Mouse (Mus musculus): ENCODE data around the gene Gm3002.
"Not testable (repeated sequence)": the region's sequence is repeated elsewhere in the genome, so short reads cannot be mapped to it uniquely, and the experiment has no call there.

Gm3002 gene

GRCm38 (mm10) chr14:3809774-3810173 is at the start of gene Gm3002:
Gene Gm3002 (plus strand): TSS chr14:3810074.
- DNase-seq (ENCODE audit: low spot score): not testable (repeated sequence)

GRCm38 (mm10) chr14:3845945-3846344 is 36.1 kb downstream of the Gm3002 start, which contains the start of gene Gm3033:
Gene Gm3033 (plus strand): TSS chr14:3846245.
- DNase-seq (ENCODE audit: low spot score): not testable (repeated sequence)

- DNase-seq (ENCODE audit: low spot score): not testable (repeated sequence)
Observed at GRCm38 (mm10) chr14:3883872-3884271, 74.0 kb downstream of the Gm3002 start, which contains the start of gene Gm2916. Gene Gm2916 (plus strand): TSS chr14:3884172.

- DNase-seq (ENCODE audit: low spot score): not testable (repeated sequence)
Observed at GRCm38 (mm10) chr14:3931456-3931855, 121.6 kb downstream of the Gm3002 start, which contains the start of gene Gm3029. Gene Gm3029 (plus strand): TSS chr14:3931756.

GRCm38 (mm10) chr14:3963247-3963646 is 153.4 kb downstream of the Gm3002 start, which contains the start of gene Gm3095:
Gene Gm3095 (plus strand): TSS chr14:3963547.
- DNase-seq (ENCODE audit: low spot score): not testable (repeated sequence)

- not testable (repeated sequence) for DNase-seq (ENCODE audit: low spot score)
Observed at GRCm38 (mm10) chr14:3998094-3998493, 188.2 kb downstream of the Gm3002 start, which contains the start of gene Gm3099. Gene Gm3099 (plus strand): TSS chr14:3998394.

All from embryo, embryonic 10.5 days (tissue).